Mouse (Mus musculus): Measurements from ENCODE around the gene Ddc. TPM values are rescaled to one million over a fixed set of nuclear protein-coding genes. Genes with fewer than 3 reads are reported as not detected.

The Ddc gene
- total and polyA plus RNA-seq, 3 experiments, result 0.17 to 0.33 TPM; not detected in 1

- dilution Hi-C loops (cut with MboI; ENCODE audit: extremely low pct_ligation_motif_present, extremely low pct_unique_long_range_greater_than_20kb, low sequenced_read_pairs), result no loop called here
- TF ChIP-seq EP300 (IDR thresholded peaks at IDR 0.05; ENCODE audit: low read length) (0 out of 2 replicates have a peak, but pooled peaks have one; percentile 13), E2F4 (IDR thresholded peaks at IDR 0.05; ENCODE audit: insufficient replicate concordance, low read depth, low read length) (no peak), ZNF384 (IDR thresholded peaks at IDR 0.05; ENCODE audit: low read depth, low read length) (peak; percentile 25; the same call in 1 of the 2 replicates)
- H3K4me1 ChIP-seq (ENCODE audit: control insufficient read depth in 1 of 2, insufficient read depth in 2 of 2), result peaks cover 9 to 28% of the 10 kb centered on the region in 2 experiments
- in situ Hi-C loops (cut with MboI; ENCODE audit: low pct_ligation_motif_present, low pct_unique_long_range_greater_than_20kb, low sequenced_read_pairs), result no loop called here
- H3K9me3 ChIP-seq (replicated peaks; ENCODE audit: low read length), result no peaks in the 10 kb centered on the region
- H3K4me3 ChIP-seq (replicated peaks in 1 of 3; ENCODE audit: low read depth in 2 of 3, low read length in 2 of 3, poor library complexity in 1 of 3), result no peak overlapping the region
- no peak for DNase-seq (ENCODE audit: extremely low read depth)
- H3K4me2 ChIP-seq (ENCODE audit: insufficient read depth, low read depth, poor library complexity, severe bottlenecking), result peak overlapping the region; percentile 39; the same call in 1 of the 2 replicates
- no peaks in the 10 kb centered on the region for H3K79me2 ChIP-seq (replicated peaks; ENCODE audit: control insufficient read depth, extremely low read depth, insufficient read depth, poor library complexity, severe bottlenecking)
- H3K9ac ChIP-seq (ENCODE audit: insufficient read depth, low read depth), result no peak overlapping the region
- no peak overlapping the region for H3K27ac ChIP-seq (ENCODE audit: insufficient read depth, low read depth)
- no peaks in the 10 kb centered on the region for H3K36me3 ChIP-seq (replicated peaks in 1 of 2; ENCODE audit: control insufficient read depth in 1 of 2, insufficient read depth in 1 of 2, low read length in 1 of 2)
- H3K27me3 ChIP-seq (replicated peaks), result no peaks in the 10 kb centered on the region
Observed at GRCm38 (mm10) chr11:11892993-11893602, 4.8 kb downstream of the Ddc start.

DNA sequence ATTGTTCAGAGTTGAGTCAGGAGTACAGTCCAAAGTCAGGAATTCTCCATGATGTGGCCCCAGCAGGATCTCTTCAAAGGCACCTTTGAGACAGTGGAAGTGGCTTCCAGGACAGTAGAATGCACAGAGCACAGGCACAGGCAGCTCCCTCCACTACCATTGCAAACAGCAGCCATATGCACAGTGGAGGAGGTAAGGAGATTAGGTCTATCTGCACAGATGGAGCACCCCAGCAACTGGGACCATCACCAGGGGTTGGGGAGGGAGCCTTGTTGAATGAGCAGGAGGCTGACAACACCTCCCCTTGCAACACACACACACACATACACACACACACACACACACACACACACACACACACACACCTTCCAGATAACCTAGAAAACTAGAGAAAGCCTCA lies 6.1 kb downstream of the Ddc start:
- no peak for TF ChIP-seq CHD2 (IDR thresholded peaks at IDR 0.05; ENCODE audit: low read length)
- TF ChIP-seq ELF1 (IDR thresholded peaks at IDR 0.05; ENCODE audit: low read depth, low read length), result no peak
- no peak for TF ChIP-seq E2F4 (IDR thresholded peaks at IDR 0.05; ENCODE audit: insufficient replicate concordance, low read depth, low read length)
- no peak for TF ChIP-seq CTCF (conservative IDR thresholded peaks at IDR 0.05 in 1 of 2, IDR thresholded peaks at IDR 0.05 in 1 of 2; ENCODE audit: low read depth in 2 of 2, low read length in 2 of 2)
- no peak for TF ChIP-seq HCFC1 (IDR thresholded peaks at IDR 0.05; ENCODE audit: low read depth, low read length)
- no peak for TF ChIP-seq GABPA (IDR thresholded peaks at IDR 0.05; ENCODE audit: insufficient replicate concordance, low read depth, low read length)

GRCm38 (mm10) chr11:11890139-11890741 lies 7.7 kb downstream of the Ddc start:
- no peak for DNase-seq (ENCODE audit: extremely low read depth)
- H3K4me1 ChIP-seq (ENCODE audit: control insufficient read depth in 1 of 2, insufficient read depth in 2 of 2), result peaks cover 17 to 56% of the 10 kb centered on the region in 2 experiments
- H3K36me3 ChIP-seq (replicated peaks in 1 of 2; ENCODE audit: control insufficient read depth in 1 of 2, insufficient read depth in 1 of 2, low read length in 1 of 2), result no peaks in the 10 kb centered on the region
- no peak overlapping the region for H3K27ac ChIP-seq (ENCODE audit: insufficient read depth, low read depth)
- in situ Hi-C loops (cut with MboI; ENCODE audit: low pct_ligation_motif_present, low pct_unique_long_range_greater_than_20kb, low sequenced_read_pairs), result no loop called here
- dilution Hi-C loops (cut with MboI; ENCODE audit: extremely low pct_ligation_motif_present, extremely low pct_unique_long_range_greater_than_20kb, low sequenced_read_pairs), result no loop called here
- no peak overlapping the region for H3K9ac ChIP-seq (ENCODE audit: insufficient read depth, low read depth)
- no peaks in the 10 kb centered on the region for H3K9me3 ChIP-seq (replicated peaks; ENCODE audit: low read length)
- no peak for TF ChIP-seq ZKSCAN1 (IDR thresholded peaks at IDR 0.05; ENCODE audit: borderline replicate concordance, low read depth, low read length)
- TF ChIP-seq POLR2A (IDR thresholded peaks at IDR 0.05; ENCODE audit: low read depth, low read length), result no peak
- TF ChIP-seq NRF1 (IDR thresholded peaks at IDR 0.05; ENCODE audit: low read depth, low read length), result no peak
- no peak for TF ChIP-seq GABPA (IDR thresholded peaks at IDR 0.05; ENCODE audit: insufficient replicate concordance, low read depth, low read length)
- no peak for TF ChIP-seq MAFK (IDR thresholded peaks at IDR 0.05; ENCODE audit: insufficient replicate concordance, low read length)
- TF ChIP-seq E2F4 (IDR thresholded peaks at IDR 0.05; ENCODE audit: insufficient replicate concordance, low read depth, low read length), result no peak
- TF ChIP-seq CTCF (conservative IDR thresholded peaks at IDR 0.05 in 1 of 2, IDR thresholded peaks at IDR 0.05 in 1 of 2; ENCODE audit: low read depth in 2 of 2, low read length in 2 of 2), result no peak
- TF ChIP-seq EP300 (IDR thresholded peaks at IDR 0.05; ENCODE audit: low read length), result no peak
- TF ChIP-seq ZC3H11A (IDR thresholded peaks at IDR 0.05; ENCODE audit: low read depth, low read length), result no peak
- TF ChIP-seq HCFC1 (IDR thresholded peaks at IDR 0.05; ENCODE audit: low read depth, low read length), result no peak
- TF ChIP-seq ZMIZ1 (IDR thresholded peaks at IDR 0.05; ENCODE audit: low read depth, low read length), result no peak
- TF ChIP-seq CHD1 (IDR thresholded peaks at IDR 0.05; ENCODE audit: low read depth, low read length), result no peak
- TF ChIP-seq SIN3A (IDR thresholded peaks at IDR 0.05; ENCODE audit: low read length), result no peak
- no peak for TF ChIP-seq RCOR1 (conservative IDR thresholded peaks at IDR 0.05; ENCODE audit: low read depth, low read length)
- no peak for TF ChIP-seq RAD21 (IDR thresholded peaks at IDR 0.05; ENCODE audit: low read depth, low read length)
- no peak for TF ChIP-seq POLR2AphosphoS2 (IDR thresholded peaks at IDR 0.05; ENCODE audit: low read depth, low read length)
- TF ChIP-seq CHD2 (IDR thresholded peaks at IDR 0.05; ENCODE audit: low read length), result no peak
- TF ChIP-seq USF2 (conservative IDR thresholded peaks at IDR 0.05; ENCODE audit: low read depth, low read length), result no peak
- TF ChIP-seq JUN (IDR thresholded peaks at IDR 0.05; ENCODE audit: insufficient read depth, low read depth, low read length), result no peak
- no peak overlapping the region for H3K4me2 ChIP-seq (ENCODE audit: insufficient read depth, low read depth, poor library complexity, severe bottlenecking)
- H3K79me2 ChIP-seq (replicated peaks; ENCODE audit: control insufficient read depth, extremely low read depth, insufficient read depth, poor library complexity, severe bottlenecking), result no peaks in the 10 kb centered on the region
- H3K27me3 ChIP-seq (replicated peaks), result no peaks in the 10 kb centered on the region
- H3K4me3 ChIP-seq (replicated peaks in 1 of 3; ENCODE audit: low read depth in 2 of 3, low read length in 2 of 3, poor library complexity in 1 of 3), result no peak overlapping the region

More for the DNA sequence above, 6.1 kb downstream of the Ddc start:
- H3K9ac ChIP-seq (ENCODE audit: insufficient read depth, low read depth), result no peak overlapping the region
- H3K4me3 ChIP-seq (replicated peaks in 1 of 3; ENCODE audit: low read depth in 2 of 3, low read length in 2 of 3, poor library complexity in 1 of 3), result no peak overlapping the region
- H3K9me3 ChIP-seq (replicated peaks; ENCODE audit: low read length), result no peaks in the 10 kb centered on the region
- H3K36me3 ChIP-seq (replicated peaks in 1 of 2; ENCODE audit: control insufficient read depth in 1 of 2, insufficient read depth in 1 of 2, low read length in 1 of 2), result no peaks in the 10 kb centered on the region
- H3K27me3 ChIP-seq (replicated peaks), result no peaks in the 10 kb centered on the region
- no peak for DNase-seq (ENCODE audit: extremely low read depth)
- dilution Hi-C loops (cut with MboI; ENCODE audit: extremely low pct_ligation_motif_present, extremely low pct_unique_long_range_greater_than_20kb, low sequenced_read_pairs) (no loop called here), in situ Hi-C loops (cut with MboI; ENCODE audit: low pct_ligation_motif_present, low pct_unique_long_range_greater_than_20kb, low sequenced_read_pairs) (no loop called here)
- H3K27ac ChIP-seq (ENCODE audit: insufficient read depth, low read depth), result no peak overlapping the region
- no peak overlapping the region for H3K4me2 ChIP-seq (ENCODE audit: insufficient read depth, low read depth, poor library complexity, severe bottlenecking)
- peaks cover 12 to 41% of the 10 kb centered on the region in 2 experiments for H3K4me1 ChIP-seq (ENCODE audit: control insufficient read depth in 1 of 2, insufficient read depth in 2 of 2)
- no peaks in the 10 kb centered on the region for H3K79me2 ChIP-seq (replicated peaks; ENCODE audit: control insufficient read depth, extremely low read depth, insufficient read depth, poor library complexity, severe bottlenecking)

Data from CH12.LX (cell line).